Mouse (Mus musculus): ENCODE measurements around the gene Gm20662. TPM values are rescaled to one million over a fixed set of nuclear protein-coding genes. Genes with fewer than 3 reads are reported as not detected.
A peak's percentile ranks its signal among the peaks of the same experiment; 100 is the strongest.

The Gm20662 gene
- polyA plus RNA-seq, 1 experiment from 2014 or later, result 0.18 TPM

GRCm38 (mm10) chr9:107962916-107963315 is 33.2 kb upstream of the Gm20662 start:
- Histone ChIP-seq H3K4me2 (replicated peaks; ENCODE audit: low read depth) (no peak overlapping the region), H3K36me3 (ENCODE audit: control insufficient read depth, insufficient read depth, low read length) (no peaks in the 10 kb centered on the region), H3K4me1 (replicated peaks; ENCODE audit: control insufficient read depth, insufficient read depth) (no peaks in the 10 kb centered on the region), H3K4me3 (ENCODE audit: low read depth, low read length) (no peak overlapping the region), H3K9ac (ENCODE audit: low read length) (no peak overlapping the region), H3K27me3 (ENCODE audit: control insufficient read depth, insufficient read depth, low read length) (no peaks in the 10 kb centered on the region), H3K9me3 (ENCODE audit: control insufficient read depth, low read length) (no peaks in the 10 kb centered on the region), H3K27ac (replicated peaks) (no peak overlapping the region)
- DNase-seq (ENCODE audit: low spot score), result no peak
- WGBS, result 95% methylated on average over 9 of the region's 9 CpGs
- ATAC-seq (ENCODE audit: low FRiP score, low TSS enrichment), result no peak
- TF ChIP-seq EP300 (optimal IDR thresholded peaks at IDR 0.05), result no peak
- no peak for TF ChIP-seq CTCF (IDR thresholded peaks at IDR 0.05; ENCODE audit: low read depth)

DNA sequence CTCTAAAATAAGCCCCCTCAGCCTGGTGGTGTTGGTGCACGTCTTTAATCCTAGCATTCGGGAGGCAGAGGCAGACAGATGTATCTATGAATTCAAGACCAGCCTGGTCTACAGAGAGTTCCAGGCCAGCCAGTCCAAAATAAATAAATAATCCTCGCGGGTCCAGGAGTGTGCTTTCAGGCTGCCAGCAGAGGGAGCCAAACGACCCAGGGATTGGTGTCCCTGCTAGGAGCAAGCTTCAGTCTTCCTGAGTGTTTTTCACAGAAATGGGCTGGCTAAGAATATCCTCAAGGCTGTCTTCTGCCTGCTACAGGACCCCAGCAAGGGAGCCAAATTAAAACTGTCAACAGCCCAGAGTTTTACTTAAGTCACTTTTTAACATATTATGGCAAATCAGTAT is 32.4 kb upstream of the Gm20662 start:
- Histone ChIP-seq H3K36me3 (ENCODE audit: control insufficient read depth, insufficient read depth, low read length) (0 out of 2 replicates have a peak, but pooled peaks cover under 1% of the 10 kb centered on the region), H3K27ac (replicated peaks) (no peak overlapping the region), H3K9me3 (ENCODE audit: control insufficient read depth, low read length) (no peaks in the 10 kb centered on the region), H3K4me1 (replicated peaks; ENCODE audit: control insufficient read depth, insufficient read depth) (no peaks in the 10 kb centered on the region), H3K4me2 (replicated peaks; ENCODE audit: low read depth) (no peak overlapping the region), H3K9ac (ENCODE audit: low read length) (no peak overlapping the region), H3K4me3 (ENCODE audit: low read depth, low read length) (no peak overlapping the region), H3K27me3 (ENCODE audit: control insufficient read depth, insufficient read depth, low read length) (no peaks in the 10 kb centered on the region)
- DNase-seq (ENCODE audit: low spot score) (peak; percentile 89), ATAC-seq (ENCODE audit: low FRiP score, low TSS enrichment) (peak; percentile 78)
- WGBS, result 17% methylated on average over 5 of the region's 5 CpGs
- TF ChIP-seq CTCF (IDR thresholded peaks at IDR 0.05; ENCODE audit: low read depth), result peak; percentile 98
- no peak for TF ChIP-seq EP300 (optimal IDR thresholded peaks at IDR 0.05)

DNA sequence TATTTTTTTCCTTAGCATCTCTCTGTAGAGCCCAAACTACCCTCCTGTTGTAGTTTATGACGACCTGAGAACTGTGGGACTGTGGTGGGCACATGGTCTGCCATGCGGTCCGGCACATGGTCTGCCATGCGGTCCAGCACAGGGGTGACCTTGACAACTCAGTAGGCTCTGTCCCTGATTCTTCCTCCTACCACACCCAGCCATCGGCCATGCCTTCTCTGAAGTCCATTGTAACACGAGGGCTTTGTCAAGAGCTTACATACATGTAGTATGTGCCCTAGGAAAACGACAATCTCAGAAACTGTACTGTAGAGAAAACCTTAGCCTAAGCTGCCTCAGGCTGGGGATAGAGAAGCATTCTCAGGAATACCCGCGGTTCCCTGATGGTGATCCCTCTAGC is 31.5 kb upstream of the Gm20662 start:
- H3K36me3 ChIP-seq (ENCODE audit: control insufficient read depth, insufficient read depth, low read length), result 0 out of 2 replicates have a peak, but pooled peaks cover 2% of the 10 kb centered on the region
- DNase-seq (ENCODE audit: low spot score) (no peak), ATAC-seq (ENCODE audit: low FRiP score, low TSS enrichment) (no peak)
- H3K27me3 ChIP-seq (ENCODE audit: control insufficient read depth, insufficient read depth, low read length), result no peaks in the 10 kb centered on the region
- no peak overlapping the region for H3K9ac ChIP-seq (ENCODE audit: low read length)
- no peaks in the 10 kb centered on the region for H3K4me1 ChIP-seq (replicated peaks; ENCODE audit: control insufficient read depth, insufficient read depth)
- TF ChIP-seq EP300 (optimal IDR thresholded peaks at IDR 0.05), result no peak
- no peak for TF ChIP-seq CTCF (IDR thresholded peaks at IDR 0.05; ENCODE audit: low read depth)
- H3K27ac ChIP-seq (replicated peaks), result no peak overlapping the region
- H3K4me3 ChIP-seq (ENCODE audit: low read depth, low read length), result no peak overlapping the region
- no peaks in the 10 kb centered on the region for H3K9me3 ChIP-seq (ENCODE audit: control insufficient read depth, low read length)
- H3K4me2 ChIP-seq (replicated peaks; ENCODE audit: low read depth), result no peak overlapping the region
- WGBS, result 90% methylated on average over 9 of the region's 9 CpGs

GRCm38 (mm10) chr9:107966676-107967075 is 29.5 kb upstream of the Gm20662 start:
- ATAC-seq (ENCODE audit: low FRiP score, low TSS enrichment) (no peak), DNase-seq (ENCODE audit: low spot score) (no peak)
- no peaks in the 10 kb centered on the region for H3K27me3 ChIP-seq (ENCODE audit: control insufficient read depth, insufficient read depth, low read length)
- H3K4me3 ChIP-seq (ENCODE audit: low read depth, low read length), result no peak overlapping the region
- H3K4me1 ChIP-seq (replicated peaks; ENCODE audit: control insufficient read depth, insufficient read depth), result no peaks in the 10 kb centered on the region; the same call in 1 of the 2 replicates
- H3K4me2 ChIP-seq (replicated peaks; ENCODE audit: low read depth), result no peak overlapping the region
- H3K36me3 ChIP-seq (ENCODE audit: control insufficient read depth, insufficient read depth, low read length), result 0 out of 2 replicates have a peak, but pooled peaks cover 2% of the 10 kb centered on the region
- TF ChIP-seq CTCF (IDR thresholded peaks at IDR 0.05; ENCODE audit: low read depth), result no peak
- TF ChIP-seq EP300 (optimal IDR thresholded peaks at IDR 0.05), result no peak
- no peak overlapping the region for H3K9ac ChIP-seq (ENCODE audit: low read length)
- WGBS, result 85% methylated on average over 10 of the region's 10 CpGs
- H3K9me3 ChIP-seq (ENCODE audit: control insufficient read depth, low read length), result no peaks in the 10 kb centered on the region
- no peak overlapping the region for H3K27ac ChIP-seq (replicated peaks)

- no peak overlapping the region for H3K4me3 ChIP-seq (ENCODE audit: low read depth, low read length)
- H3K27ac ChIP-seq (replicated peaks), result no peak overlapping the region
- no peaks in the 10 kb centered on the region for H3K27me3 ChIP-seq (ENCODE audit: control insufficient read depth, insufficient read depth, low read length)
- 79% methylated on average over 6 of the region's 6 CpGs for WGBS
- no peak for TF ChIP-seq CTCF (IDR thresholded peaks at IDR 0.05; ENCODE audit: low read depth)
- no peak for TF ChIP-seq EP300 (optimal IDR thresholded peaks at IDR 0.05)
- no peaks in the 10 kb centered on the region for H3K9me3 ChIP-seq (ENCODE audit: control insufficient read depth, low read length)
- H3K9ac ChIP-seq (ENCODE audit: low read length), result no peak overlapping the region
- 0 out of 2 replicates have a peak, but pooled peaks cover 2% of the 10 kb centered on the region for H3K36me3 ChIP-seq (ENCODE audit: control insufficient read depth, insufficient read depth, low read length)
- H3K4me2 ChIP-seq (replicated peaks; ENCODE audit: low read depth), result no peak overlapping the region
- DNase-seq (ENCODE audit: low spot score), result no peak
- no peaks in the 10 kb centered on the region; the same call in 1 of the 2 replicates for H3K4me1 ChIP-seq (replicated peaks; ENCODE audit: control insufficient read depth, insufficient read depth)
- ATAC-seq (ENCODE audit: low FRiP score, low TSS enrichment), result no peak
Measured at GRCm38 (mm10) chr9:107967437-107967836, 28.7 kb upstream of the Gm20662 start.

DNA sequence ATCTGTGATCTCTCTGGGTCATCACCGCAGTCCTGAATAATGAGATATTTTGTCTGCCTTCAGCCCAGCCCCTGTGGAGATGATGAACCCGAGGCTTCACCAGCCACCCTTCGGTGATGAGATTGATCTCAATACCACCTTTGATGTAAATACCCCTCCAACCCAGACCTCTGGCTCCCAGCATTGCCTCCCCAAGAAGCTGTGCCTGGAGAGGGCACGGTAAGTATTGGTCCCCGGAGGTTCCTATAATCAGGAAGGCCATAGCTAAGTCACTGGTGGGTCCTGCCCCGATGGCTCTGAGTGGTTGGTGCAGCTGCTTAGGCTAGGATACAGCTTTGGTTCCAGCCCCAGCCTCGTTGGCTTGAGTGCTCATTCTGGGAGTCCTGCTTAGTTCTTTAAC is 27.6 kb upstream of the Gm20662 start:
- 89% methylated on average over 7 of the region's 7 CpGs for WGBS
- H3K36me3 ChIP-seq (ENCODE audit: control insufficient read depth, insufficient read depth, low read length), result 0 out of 2 replicates have a peak, but pooled peaks cover 2% of the 10 kb centered on the region
- no peak overlapping the region for H3K4me2 ChIP-seq (replicated peaks; ENCODE audit: low read depth)
- no peaks in the 10 kb centered on the region for H3K27me3 ChIP-seq (ENCODE audit: control insufficient read depth, insufficient read depth, low read length)
- no peak overlapping the region for H3K27ac ChIP-seq (replicated peaks)
- no peaks in the 10 kb centered on the region; the same call in 1 of the 2 replicates for H3K4me1 ChIP-seq (replicated peaks; ENCODE audit: control insufficient read depth, insufficient read depth)
- ATAC-seq (ENCODE audit: low FRiP score, low TSS enrichment) (no peak), DNase-seq (ENCODE audit: low spot score) (no peak)
- no peaks in the 10 kb centered on the region for H3K9me3 ChIP-seq (ENCODE audit: control insufficient read depth, low read length)
- H3K9ac ChIP-seq (ENCODE audit: low read length), result no peak overlapping the region
- no peak overlapping the region for H3K4me3 ChIP-seq (ENCODE audit: low read depth, low read length)
- TF ChIP-seq CTCF (IDR thresholded peaks at IDR 0.05; ENCODE audit: low read depth) (no peak), EP300 (optimal IDR thresholded peaks at IDR 0.05) (no peak)

All from stomach, postnatal 0 days (tissue).